Mouse (Mus musculus) kidney, embryonic 16.5 days (tissue): Measurements from ENCODE around the gene Adad2. TPM values are rescaled to one million over a fixed set of nuclear protein-coding genes. Genes with fewer than 3 reads are reported as not detected.

ENCODE experiments used
- ATAC-seq: fragments of 200-750 bp; cut with Nextera tagmentation; 2 replicates; pipeline ENCODE4 v1.8.0; 2017; ENCODE audit warnings: moderate TSS enrichment; ENCODE audit not compliant: low FRiP score, low TSS enrichment
- H3K27ac ChIP-seq: fragments of 300-500 bp; sonication (generic); 2 replicates; pipeline ENCODE4 v1.5.1; 2014; ENCODE audit warnings: low read length
- H3K27me3 ChIP-seq: fragments of 300-500 bp; sonication (generic); 2 replicates; pipeline ENCODE4 v1.6.1; 2014; ENCODE audit warnings: low read length, control low read depth, mixed read lengths; ENCODE audit not compliant: insufficient read depth
- H3K36me3 ChIP-seq: fragments of 300-500 bp; sonication (generic); 2 replicates; pipeline ENCODE4 v1.6.1; 2014; ENCODE audit warnings: low read length, control low read depth, mixed read lengths; ENCODE audit not compliant: insufficient read depth
- H3K4me1 ChIP-seq: fragments of 300-500 bp; sonication (generic); 2 replicates; pipeline ENCODE4 v1.6.1; 2014; ENCODE audit warnings: low read length, control low read depth, mixed read lengths; ENCODE audit not compliant: insufficient read depth
- H3K4me2 ChIP-seq: fragments of 300-500 bp; sonication (generic); replicated peaks from 2 replicates; pipeline ENCODE4 v1.6.1; 2014; ENCODE audit warnings: low read depth, low read length
- H3K4me3 ChIP-seq: fragments of 300-500 bp; sonication (generic); 2 replicates; pipeline ENCODE4 v1.5.1; 2014; ENCODE audit warnings: mild to moderate bottlenecking, low read length
- H3K9ac ChIP-seq: fragments of 300-500 bp; sonication (generic); replicated peaks from 2 replicates; pipeline ENCODE4 v1.6.1; 2014; ENCODE audit warnings: low read length
- H3K9me3 ChIP-seq: fragments of 300-500 bp; sonication (generic); 2 replicates; pipeline ENCODE4 v1.6.1; 2016; ENCODE audit warnings: low read length, control low read depth
- WGBS: fragments of 180-500 bp; shearing (Covaris S2); extraction: QIAGEN DNeasy Blood & Tissue Kit; methylation state at CpG from one replicate; pipeline ENCODE4 v1.1.7; 2014; 5-methylcytosine and 5-hydroxymethylcytosine counted together
- polyA plus RNA-seq: library from polyadenylated mRNA; unstranded; fragments of >200 nt; fragmentation: Nextera tagmentation; extraction: Ambion mirVana; gene quantifications from 2 replicates; pipeline ENCODE4 v1.2.1, GENCODE M21; 2015

Gene Adad2
- polyA plus RNA-seq, 1 experiment from 2014 or later, result 0.12 TPM

GRCm38 (mm10) chr8:119604996-119605395 lies 7.6 kb upstream of the Adad2 start, which contains the start of gene Taf1c:
TSS of gene Taf1c (minus strand) at chr8:119605222.
- Histone ChIP-seq H3K9ac (peak within 1 kb of the TSS; percentile 83), H3K36me3 (peaks cover 27% of the 10 kb centered on the region), H3K4me3 (peak within 1 kb of the TSS; percentile 74), H3K4me1 (peaks cover 9% of the 10 kb centered on the region), H3K4me2 (peak within 1 kb of the TSS; percentile 88), H3K27me3 (no peaks in the 10 kb centered on the region), H3K9me3 (peaks cover 8% of the 10 kb centered on the region), H3K27ac (0 out of 2 replicates have a peak within 1 kb of the TSS, but pooled peaks have one; percentile 31)
- peak; percentile 86 for ATAC-seq
- under 1% methylated on average over 23 of the region's 23 CpGs for WGBS

DNA sequence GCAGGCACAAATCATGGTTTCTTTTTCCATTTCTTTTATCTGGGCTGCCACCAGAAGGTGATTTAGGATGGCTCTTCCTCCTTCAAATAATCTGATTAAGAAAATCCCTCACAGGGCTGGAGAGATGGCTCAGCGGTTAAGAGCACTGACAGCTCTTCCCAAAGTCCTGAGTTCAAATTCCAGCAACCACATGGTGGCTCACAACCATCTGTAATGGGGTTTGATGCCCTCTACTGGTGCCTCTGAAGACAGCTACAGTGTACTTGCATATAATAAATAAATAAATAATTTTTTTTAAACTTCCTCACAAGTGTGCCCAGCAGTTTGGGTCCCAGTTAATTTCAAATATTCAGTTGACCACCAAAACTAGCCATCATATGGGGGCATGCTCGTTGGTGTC lies 6.3 kb upstream of the Adad2 start:
- Histone ChIP-seq H3K9me3 (peaks cover 8% of the 10 kb centered on the region), H3K36me3 (peaks cover 16% of the 10 kb centered on the region), H3K4me1 (peaks cover 9% of the 10 kb centered on the region), H3K4me2 (no peak overlapping the region), H3K9ac (no peak overlapping the region), H3K27me3 (no peaks in the 10 kb centered on the region), H3K4me3 (no peak overlapping the region), H3K27ac (no peak overlapping the region)
- no peak for ATAC-seq
- WGBS, result 88% methylated on average over 2 of the region's 2 CpGs

GRCm38 (mm10) chr8:119615096-119615495 lies 2.5 kb downstream of the Adad2 start:
- WGBS, result 79% methylated on average over 14 of the region's 14 CpGs
- H3K4me3 ChIP-seq, result no peak overlapping the region
- no peaks in the 10 kb centered on the region for H3K4me1 ChIP-seq
- no peaks in the 10 kb centered on the region for H3K9me3 ChIP-seq
- no peak overlapping the region for H3K9ac ChIP-seq
- H3K27ac ChIP-seq, result no peak overlapping the region
- H3K27me3 ChIP-seq, result no peaks in the 10 kb centered on the region
- no peak overlapping the region for H3K4me2 ChIP-seq
- no peaks in the 10 kb centered on the region for H3K36me3 ChIP-seq
- 0 out of 2 replicates have a peak, but pooled peaks have one; percentile 21 for ATAC-seq

- ATAC-seq, result no peak
- Histone ChIP-seq H3K36me3 (no peaks in the 10 kb centered on the region), H3K4me3 (no peak overlapping the region), H3K27ac (no peak overlapping the region), H3K9ac (no peak overlapping the region), H3K27me3 (no peaks in the 10 kb centered on the region), H3K4me1 (no peaks in the 10 kb centered on the region), H3K9me3 (no peaks in the 10 kb centered on the region), H3K4me2 (no peak overlapping the region)
- WGBS, result 73% methylated on average over 7 of the region's 7 CpGs
Measured at GRCm38 (mm10) chr8:119616358-119616757, 3.8 kb downstream of the Adad2 start.

DNA sequence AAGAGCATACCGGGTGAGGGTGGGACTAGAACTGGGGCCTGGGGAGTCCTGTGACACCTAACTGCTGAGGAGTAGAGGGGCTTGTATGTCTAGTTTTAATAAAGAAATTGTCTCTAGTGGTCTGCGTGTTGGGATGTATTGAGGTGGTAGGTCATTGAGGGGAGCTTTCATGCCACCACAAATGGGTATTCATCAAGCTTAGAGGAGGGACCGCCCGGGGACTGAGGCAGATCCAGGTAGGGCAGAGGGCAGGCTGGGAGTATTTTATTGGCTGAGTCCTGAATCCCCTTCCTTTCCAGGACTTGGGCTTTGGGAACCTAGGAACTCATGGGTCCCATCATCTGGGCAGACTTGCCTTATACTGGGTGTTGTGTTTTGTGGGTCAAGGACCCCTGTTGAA lies 4.3 kb downstream of the Adad2 start:
- H3K27me3 ChIP-seq, result no peaks in the 10 kb centered on the region
- H3K4me2 ChIP-seq, result no peak overlapping the region
- no peak for ATAC-seq
- H3K4me1 ChIP-seq, result no peaks in the 10 kb centered on the region
- H3K36me3 ChIP-seq, result no peaks in the 10 kb centered on the region
- no peak overlapping the region for H3K9ac ChIP-seq
- no peaks in the 10 kb centered on the region for H3K9me3 ChIP-seq
- H3K4me3 ChIP-seq, result no peak overlapping the region
- no peak overlapping the region for H3K27ac ChIP-seq
- WGBS, result 89% methylated on average over 4 of the region's 4 CpGs

DNA sequence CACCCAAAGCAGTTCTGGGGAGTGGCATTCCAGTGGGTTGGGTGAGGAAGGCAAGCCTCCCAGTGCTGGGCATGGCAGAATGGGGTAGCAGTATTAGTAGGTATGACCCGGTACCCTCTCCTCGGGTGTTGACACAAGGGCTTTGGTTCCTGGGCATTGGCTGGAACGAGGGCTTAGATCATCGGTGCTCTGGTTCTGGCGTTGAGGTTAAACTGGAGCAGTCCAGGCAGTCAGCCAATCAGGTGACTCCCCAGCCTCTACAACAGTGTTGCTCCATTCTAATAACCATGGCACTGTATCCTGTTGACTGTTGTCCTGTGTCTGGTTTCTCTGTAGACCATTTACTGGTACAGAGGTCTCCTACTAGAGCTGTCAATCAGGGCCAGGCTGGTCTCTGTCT lies 5.0 kb downstream of the Adad2 start:
- ATAC-seq, result no peak
- WGBS, result 85% methylated on average over 5 of the region's 5 CpGs
- Histone ChIP-seq H3K27ac (no peak overlapping the region), H3K4me1 (no peaks in the 10 kb centered on the region), H3K36me3 (no peaks in the 10 kb centered on the region), H3K9ac (no peak overlapping the region), H3K27me3 (no peaks in the 10 kb centered on the region), H3K4me2 (no peak overlapping the region), H3K9me3 (no peaks in the 10 kb centered on the region), H3K4me3 (no peak overlapping the region)

DNA sequence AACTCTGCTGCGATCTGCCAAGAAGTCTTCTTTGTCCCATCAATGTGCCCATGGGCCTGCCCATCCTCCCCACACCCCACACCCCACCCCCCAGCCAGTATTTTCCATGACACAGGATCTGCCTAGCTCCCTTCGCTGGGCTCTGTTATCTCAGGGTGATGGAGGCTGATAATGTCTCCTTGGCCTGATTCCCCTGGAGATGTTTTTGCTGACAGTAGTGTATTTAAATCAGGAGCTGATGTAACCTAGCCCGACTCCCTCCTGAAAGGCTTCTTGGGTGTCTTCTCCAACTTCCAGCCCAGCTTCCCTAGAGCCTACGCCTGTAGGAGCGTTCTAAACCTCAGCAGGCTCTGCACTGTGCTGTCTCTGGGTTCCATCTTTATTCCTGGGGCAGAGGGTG lies 6.3 kb downstream of the Adad2 start:
- H3K27me3 ChIP-seq, result no peaks in the 10 kb centered on the region
- no peak overlapping the region for H3K4me2 ChIP-seq
- no peaks in the 10 kb centered on the region for H3K9me3 ChIP-seq
- no peak for ATAC-seq
- H3K4me1 ChIP-seq, result no peaks in the 10 kb centered on the region
- no peak overlapping the region for H3K9ac ChIP-seq
- no peaks in the 10 kb centered on the region for H3K36me3 ChIP-seq
- WGBS, result 69% methylated on average over 5 of the region's 5 CpGs
- H3K4me3 ChIP-seq, result no peak overlapping the region
- H3K27ac ChIP-seq, result no peak overlapping the region

DNA sequence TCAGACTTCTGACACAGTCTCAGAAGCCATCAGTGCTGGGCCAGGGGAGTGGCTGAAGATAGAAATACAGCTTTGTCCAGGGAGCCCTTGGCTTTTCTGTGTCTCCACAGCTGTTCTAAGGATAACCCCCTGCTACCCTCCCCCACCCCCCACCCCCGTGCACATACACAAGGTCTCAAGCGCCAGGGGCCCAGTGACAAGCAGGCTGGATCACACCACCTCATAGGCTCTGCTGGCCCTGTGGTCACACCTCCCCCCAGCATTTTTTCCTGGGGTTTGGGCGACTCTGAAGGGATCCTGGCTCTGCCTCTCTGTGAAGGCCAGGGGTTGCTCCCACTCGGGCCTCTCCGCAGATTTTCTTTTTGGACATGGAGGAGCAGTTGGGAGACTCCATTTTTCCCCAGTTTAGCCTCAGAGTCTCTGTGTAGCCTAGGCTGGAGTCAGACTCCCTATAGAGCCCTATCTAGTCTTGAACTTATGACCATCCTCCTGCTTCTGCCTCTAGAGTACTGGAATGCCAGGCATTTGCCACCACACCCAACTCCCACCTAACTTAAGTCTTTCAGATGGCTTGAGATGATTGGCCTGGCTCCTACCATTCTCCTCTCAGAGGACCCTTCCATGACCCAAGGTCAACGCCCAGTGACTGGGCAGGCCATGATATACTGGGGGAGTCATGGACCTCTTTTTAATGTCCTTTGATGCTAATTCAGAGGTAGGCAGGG lies 7.7 kb downstream of the Adad2 start:
- Histone ChIP-seq H3K4me1 (no peaks in the 10 kb centered on the region), H3K9ac (no peak overlapping the region), H3K4me2 (no peak overlapping the region), H3K27me3 (no peaks in the 10 kb centered on the region), H3K36me3 (no peaks in the 10 kb centered on the region), H3K4me3 (no peak overlapping the region), H3K27ac (no peak overlapping the region), H3K9me3 (no peaks in the 10 kb centered on the region)
- 73% methylated on average over 6 of the region's 6 CpGs for WGBS
- no peak for ATAC-seq

GRCm38 (mm10) chr8:119620848-119621465 lies 8.4 kb downstream of the Adad2 start:
- Histone ChIP-seq H3K27me3 (no peaks in the 10 kb centered on the region), H3K4me1 (no peaks in the 10 kb centered on the region), H3K4me2 (no peak overlapping the region), H3K9me3 (no peaks in the 10 kb centered on the region), H3K9ac (no peak overlapping the region), H3K36me3 (no peaks in the 10 kb centered on the region), H3K4me3 (no peak overlapping the region), H3K27ac (no peak overlapping the region)
- WGBS, result 84% methylated on average over 14 of the region's 14 CpGs
- no peak for ATAC-seq

DNA sequence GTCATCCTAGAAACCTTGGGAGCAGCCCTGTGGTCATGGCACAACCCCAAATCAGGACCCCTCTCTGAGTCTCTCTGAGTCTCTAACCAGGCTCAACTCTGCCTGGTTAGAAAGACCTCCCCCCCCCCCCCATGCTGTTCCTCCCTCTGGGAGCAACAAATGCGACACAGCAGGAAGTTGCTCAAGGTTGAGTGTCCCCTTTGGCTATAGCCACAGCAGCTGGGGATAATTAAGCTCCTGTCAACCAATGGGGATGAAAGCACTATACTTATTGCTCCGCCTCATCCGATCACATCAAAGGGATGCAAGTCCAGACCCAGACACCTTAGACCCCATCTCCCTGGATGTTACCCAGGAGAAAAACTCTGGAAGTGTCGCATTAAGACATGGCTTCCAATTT lies 10.0 kb downstream of the Adad2 start:
- no peaks in the 10 kb centered on the region for H3K36me3 ChIP-seq
- H3K4me2 ChIP-seq, result no peak overlapping the region
- no peak overlapping the region for H3K9ac ChIP-seq
- ATAC-seq, result no peak
- no peak overlapping the region for H3K27ac ChIP-seq
- H3K9me3 ChIP-seq, result no peaks in the 10 kb centered on the region
- 52% methylated on average over 4 of the region's 4 CpGs for WGBS
- H3K4me3 ChIP-seq, result no peak overlapping the region
- no peaks in the 10 kb centered on the region; the same call in 1 of the 2 replicates for H3K4me1 ChIP-seq
- no peaks in the 10 kb centered on the region for H3K27me3 ChIP-seq
